ENCODE assay signal across 8 mouse cellular contexts in genomic region chr5:110979861-110980346, GRCm38 (mm10).
DNase-seq lines count a peak whose midpoint lies in the region; ATAC-seq and TF ChIP-seq lines count a peak whose summit lies in the region.

No protein-coding gene starts in this region.

- H3K27ac ChIP-seq in forebrain, postnatal 0 days (ENCODE audit: low read depth, low read length): peak overlapping the region; percentile 93
- H3K27ac ChIP-seq in hindbrain, embryonic 13.5 days: peak overlapping the region; percentile 93
- no peak overlapping the region for H3K27ac ChIP-seq in limb, embryonic 11.5 days (replicated peaks; ENCODE audit: low read depth, low read length)
- H3K27ac ChIP-seq in midbrain, embryonic 11.5 days (ENCODE audit: low read depth, low read length): peak overlapping the region; percentile 64; the same call in 1 of the 2 replicates

- H3K4me1 ChIP-seq in forebrain, postnatal 0 days (ENCODE audit: insufficient read depth): peaks cover 12% of the 10 kb centered on the region
- H3K4me1 ChIP-seq in hindbrain, embryonic 13.5 days (replicated peaks): peaks cover 43% of the 10 kb centered on the region
- H3K4me1 ChIP-seq in limb, embryonic 11.5 days (ENCODE audit: control insufficient read depth, insufficient read depth, low read length): peaks cover 11% of the 10 kb centered on the region; the same call in 1 of the 2 replicates
- no peaks in the 10 kb centered on the region; the same call in none of the 2 replicates for H3K4me1 ChIP-seq in midbrain, embryonic 11.5 days (ENCODE audit: control insufficient read depth, insufficient read depth, low read length)

- ATAC-seq in forebrain, postnatal 0 days: peak; percentile 19; the same call in 1 of the 2 replicates
- ATAC-seq in hindbrain, embryonic 13.5 days (ENCODE audit: low FRiP score): 0 out of 2 replicates have a peak, but pooled peaks have one; percentile 31
- no peak for ATAC-seq in limb, embryonic 11.5 days (ENCODE audit: insufficient number of reproducible peaks, low FRiP score, low TSS enrichment, low read depth)
- ATAC-seq in midbrain, embryonic 11.5 days (ENCODE audit: low FRiP score): peak; percentile 36

- no peaks in the 10 kb centered on the region for H3K27me3 ChIP-seq in forebrain, postnatal 0 days (ENCODE audit: insufficient read depth, low read length)
- peaks cover 9% of the 10 kb centered on the region; the same call in 1 of the 2 replicates for H3K27me3 ChIP-seq in hindbrain, embryonic 13.5 days
- no peaks in the 10 kb centered on the region for H3K27me3 ChIP-seq in limb, embryonic 11.5 days (ENCODE audit: control insufficient read depth, insufficient read depth, low read length)
- H3K27me3 ChIP-seq in midbrain, embryonic 11.5 days (ENCODE audit: control insufficient read depth, insufficient read depth, low read length): peaks cover 4% of the 10 kb centered on the region; the same call in 1 of the 2 replicates
- H3K27me3 ChIP-seq in splenic B cell, adult 2 months (ENCODE audit: control insufficient read depth, insufficient read depth, low read length, poor library complexity, severe bottlenecking): no peaks in the 10 kb centered on the region

- WGBS in forebrain, postnatal 0 days: 3% methylated on average over 14 of the region's 14 CpGs
- WGBS in hindbrain, embryonic 13.5 days: under 1% methylated on average over 14 of the region's 14 CpGs
- under 1% methylated on average over 14 of the region's 14 CpGs for WGBS in limb, embryonic 11.5 days
- WGBS in midbrain, embryonic 11.5 days: under 1% methylated on average over 14 of the region's 14 CpGs

- peak overlapping the region; percentile 78 for H3K4me2 ChIP-seq in forebrain, postnatal 0 days (ENCODE audit: low read depth)
- H3K4me2 ChIP-seq in hindbrain, embryonic 13.5 days: peak overlapping the region; percentile 78
- peak overlapping the region; percentile 87 for H3K4me2 ChIP-seq in limb, embryonic 11.5 days (ENCODE audit: low read depth, severe bottlenecking)
- H3K4me2 ChIP-seq in midbrain, embryonic 11.5 days: peak overlapping the region; percentile 93

- peak overlapping the region; percentile 81 for H3K9ac ChIP-seq in forebrain, postnatal 0 days
- H3K9ac ChIP-seq in hindbrain, embryonic 13.5 days: peak overlapping the region; percentile 90
- peak overlapping the region; percentile 76 for H3K9ac ChIP-seq in limb, embryonic 11.5 days (ENCODE audit: low read length)
- peak overlapping the region; percentile 80 for H3K9ac ChIP-seq in midbrain, embryonic 11.5 days (ENCODE audit: low read length)

- no peaks in the 10 kb centered on the region for H3K36me3 ChIP-seq in forebrain, postnatal 0 days (ENCODE audit: insufficient read depth)
- no peaks in the 10 kb centered on the region for H3K36me3 ChIP-seq in hindbrain, embryonic 13.5 days
- no peaks in the 10 kb centered on the region for H3K36me3 ChIP-seq in limb, embryonic 11.5 days (ENCODE audit: control insufficient read depth, insufficient read depth, low read length)
- H3K36me3 ChIP-seq in midbrain, embryonic 11.5 days (ENCODE audit: control insufficient read depth, insufficient read depth, low read length): no peaks in the 10 kb centered on the region
- no peaks in the 10 kb centered on the region for H3K36me3 ChIP-seq in splenic B cell, adult 2 months (ENCODE audit: control insufficient read depth, insufficient read depth, low read length, poor library complexity, severe bottlenecking)

- peak overlapping the region; percentile 68 for H3K4me3 ChIP-seq in forebrain, postnatal 0 days (ENCODE audit: low read depth, low read length)
- peak overlapping the region; percentile 82 for H3K4me3 ChIP-seq in hindbrain, embryonic 13.5 days
- H3K4me3 ChIP-seq in limb, embryonic 11.5 days (ENCODE audit: low read depth, low read length): peak overlapping the region; percentile 63
- peak overlapping the region; percentile 63 for H3K4me3 ChIP-seq in midbrain, embryonic 11.5 days (ENCODE audit: low read depth, low read length)

- H3K9me3 ChIP-seq in forebrain, postnatal 0 days (ENCODE audit: low read length): no peaks in the 10 kb centered on the region
- no peaks in the 10 kb centered on the region for H3K9me3 ChIP-seq in hindbrain, embryonic 13.5 days
- H3K9me3 ChIP-seq in limb, embryonic 11.5 days (ENCODE audit: control insufficient read depth, low read length): no peaks in the 10 kb centered on the region
- H3K9me3 ChIP-seq in midbrain, embryonic 11.5 days (ENCODE audit: control insufficient read depth, low read length): no peaks in the 10 kb centered on the region

- TF ChIP-seq CTCF in forebrain, postnatal 0 days (IDR thresholded peaks at IDR 0.05; ENCODE audit: low read depth): no peak

- peak; percentile 26 for DNase-seq in cerebellum, adult 9-10 months
- no peak for DNase-seq in cerebellum, adult 11 months
- DNase-seq in adrenal gland, postnatal 36 days: peak; percentile 23 to 46
- DNase-seq in forebrain, postnatal 0 days: peak; percentile 72
- DNase-seq in limb, embryonic 11.5 days (ENCODE audit: low spot score): peak; percentile 75
- peak; percentile 96 for DNase-seq in midbrain, embryonic 11.5 days (ENCODE audit: low spot score, missing footprints)
- DNase-seq in splenic B cell, adult 2 months (ENCODE audit: low read depth, low spot score): peak; percentile 62
